Mouse (Mus musculus): ENCODE results near the gene Apeh. TPM values are rescaled to one million over a fixed set of nuclear protein-coding genes. Genes with fewer than 3 reads are reported as not detected.

Gene Apeh
- total and polyA plus RNA-seq, 3 experiments, result 69.0 to 76.1 TPM; not detected in 1

GRCm38 (mm10) chr9:108110160-108110559 lies 15.8 kb upstream of the Apeh start:
- no peak overlapping the region for H3K9ac ChIP-seq (ENCODE audit: control insufficient read depth, low read depth, low read length, poor library complexity, severe bottlenecking)
- TF ChIP-seq USF1 (IDR thresholded peaks at IDR 0.05; ENCODE audit: low read depth, low read length) (no peak), KAT2A (conservative IDR thresholded peaks at IDR 0.05; ENCODE audit: low read depth, low read length) (no peak), RAD21 (IDR thresholded peaks at IDR 0.05; ENCODE audit: low read depth, low read length) (no peak), TCF12 (IDR thresholded peaks at IDR 0.05; ENCODE audit: low read depth, low read length) (no peak), CHD2 (IDR thresholded peaks at IDR 0.05; ENCODE audit: low read length) (no peak), SMC3 (IDR thresholded peaks at IDR 0.05; ENCODE audit: low read depth, low read length) (no peak), HCFC1 (IDR thresholded peaks at IDR 0.05; ENCODE audit: low read depth, low read length) (no peak)
- H3K36me3 ChIP-seq (ENCODE audit: control insufficient read depth in 1 of 2, insufficient read depth in 2 of 2, low read length in 2 of 2), result no peaks in the 10 kb centered on the region
- no peak for DNase-seq (ENCODE audit: low read depth, low spot score)
- H3K79me2 ChIP-seq (ENCODE audit: control insufficient read depth, insufficient read depth, low read length, poor library complexity), result peaks cover 6% of the 10 kb centered on the region
- H3K27me3 ChIP-seq (ENCODE audit: control insufficient read depth in 1 of 2, insufficient read depth in 2 of 2, low read length in 2 of 2), result no peaks in the 10 kb centered on the region
- H3K27ac ChIP-seq (ENCODE audit: control insufficient read depth, low read depth, low read length), result no peak overlapping the region
- no peak overlapping the region for H3K4me3 ChIP-seq (ENCODE audit: control insufficient read depth in 1 of 2, insufficient read depth in 1 of 2, low read depth in 2 of 2, low read length in 2 of 2)
- H3K9me3 ChIP-seq (replicated peaks; ENCODE audit: insufficient read depth, low read length), result no peaks in the 10 kb centered on the region
- H3K4me1 ChIP-seq (ENCODE audit: control insufficient read depth in 1 of 2, insufficient read depth in 2 of 2, low read length in 2 of 2), result no peaks in the 10 kb centered on the region

GRCm38 (mm10) chr9:108107867-108108266 lies 13.5 kb upstream of the Apeh start:
- TF ChIP-seq HCFC1 (IDR thresholded peaks at IDR 0.05; ENCODE audit: low read depth, low read length), result no peak
- TF ChIP-seq USF1 (IDR thresholded peaks at IDR 0.05; ENCODE audit: low read depth, low read length), result no peak
- no peak for TF ChIP-seq MYB (IDR thresholded peaks at IDR 0.05; ENCODE audit: low read depth, low read length)
- TF ChIP-seq ZKSCAN1 (IDR thresholded peaks at IDR 0.05; ENCODE audit: low read depth, low read length), result no peak
- no peak for TF ChIP-seq MXI1 (IDR thresholded peaks at IDR 0.05; ENCODE audit: low read depth, low read length)
- TF ChIP-seq MAFK (IDR thresholded peaks at IDR 0.05; ENCODE audit: borderline replicate concordance, low read depth, low read length), result no peak
- no peak for TF ChIP-seq UBTF (IDR thresholded peaks at IDR 0.05; ENCODE audit: borderline replicate concordance, insufficient read depth, low read depth, low read length)
- TF ChIP-seq EP300 (IDR thresholded peaks at IDR 0.05; ENCODE audit: low read depth in 1 of 2, low read length in 2 of 2), result no peak
- no peak for TF ChIP-seq MAX (IDR thresholded peaks at IDR 0.05; ENCODE audit: low read length)
- TF ChIP-seq CHD2 (IDR thresholded peaks at IDR 0.05; ENCODE audit: low read length), result no peak
- no peak for TF ChIP-seq ZMIZ1 (IDR thresholded peaks at IDR 0.05; ENCODE audit: low read depth, low read length)
- TF ChIP-seq TBP (IDR thresholded peaks at IDR 0.05; ENCODE audit: low read depth, low read length), result no peak
- no peak for TF ChIP-seq MEF2A (IDR thresholded peaks at IDR 0.05; ENCODE audit: extremely low read depth, insufficient replicate concordance, low read depth, low read length, poor library complexity, severe bottlenecking)
- no peak for TF ChIP-seq E2F4 (IDR thresholded peaks at IDR 0.05; ENCODE audit: borderline replicate concordance, low read depth, low read length)
- peaks cover 22% of the 10 kb centered on the region for H3K79me2 ChIP-seq (ENCODE audit: control insufficient read depth, insufficient read depth, low read length, poor library complexity)
- H3K27ac ChIP-seq (ENCODE audit: control insufficient read depth, low read depth, low read length), result no peak overlapping the region
- no peaks in the 10 kb centered on the region for H3K9me3 ChIP-seq (replicated peaks; ENCODE audit: insufficient read depth, low read length)
- H3K4me3 ChIP-seq (ENCODE audit: control insufficient read depth in 1 of 2, insufficient read depth in 1 of 2, low read depth in 2 of 2, low read length in 2 of 2), result no peak overlapping the region
- DNase-seq (ENCODE audit: low read depth, low spot score), result no peak
- H3K9ac ChIP-seq (ENCODE audit: control insufficient read depth, low read depth, low read length, poor library complexity, severe bottlenecking), result no peak overlapping the region
- H3K27me3 ChIP-seq (ENCODE audit: control insufficient read depth in 1 of 2, insufficient read depth in 2 of 2, low read length in 2 of 2), result no peaks in the 10 kb centered on the region
- peaks cover 0 to 15% of the 10 kb centered on the region in 2 experiments; a peak in 2 of 4 replicates for H3K4me1 ChIP-seq (ENCODE audit: control insufficient read depth in 1 of 2, insufficient read depth in 2 of 2, low read length in 2 of 2)
- peaks cover 0 to 9% of the 10 kb centered on the region in 2 experiments; a peak in 2 of 4 replicates for H3K36me3 ChIP-seq (ENCODE audit: control insufficient read depth in 1 of 2, insufficient read depth in 2 of 2, low read length in 2 of 2)
